Mouse (Mus musculus): ENCODE results near the gene Synpo2l.
A peak's percentile ranks its signal among the peaks of the same experiment; 100 is the strongest.
"Not testable (repeated sequence)": the region's sequence is repeated elsewhere in the genome, so short reads cannot be mapped to it uniquely, and the experiment has no call there.

The Synpo2l gene

DNA sequence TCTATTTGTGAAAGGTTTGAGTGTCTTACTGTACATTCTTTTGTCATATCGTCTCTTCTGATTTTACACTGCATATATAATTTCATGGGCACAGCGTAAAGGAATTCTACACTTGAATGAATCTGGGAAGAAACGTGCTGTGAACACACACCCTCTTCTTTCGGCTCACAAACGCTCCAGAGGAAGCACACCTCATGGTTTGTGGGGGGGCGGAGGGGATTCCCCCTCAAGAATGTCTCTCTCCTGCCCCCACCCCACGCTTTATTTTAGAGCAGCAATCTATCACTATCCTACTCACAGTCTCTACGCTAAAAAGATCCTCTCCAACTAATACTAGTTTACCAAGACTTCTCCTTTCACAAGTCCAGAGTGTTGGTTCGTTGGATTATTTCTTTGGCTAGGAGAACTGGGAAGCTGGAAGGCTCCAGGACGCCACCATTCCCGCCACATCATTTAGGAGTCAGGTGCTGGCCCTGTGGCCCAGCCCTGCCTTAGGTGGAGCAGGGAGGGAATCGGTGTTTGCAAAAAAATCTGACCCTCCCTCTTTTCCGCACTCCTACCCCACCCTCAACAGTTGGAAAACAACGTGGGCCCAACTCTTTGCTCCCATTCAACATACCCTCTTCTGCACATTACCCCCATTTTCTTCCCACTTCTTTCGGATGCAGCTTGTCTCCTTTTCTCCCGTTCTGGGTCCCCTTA is 28.1 kb downstream of the Synpo2l start:
- no peak for DNase-seq

DNA sequence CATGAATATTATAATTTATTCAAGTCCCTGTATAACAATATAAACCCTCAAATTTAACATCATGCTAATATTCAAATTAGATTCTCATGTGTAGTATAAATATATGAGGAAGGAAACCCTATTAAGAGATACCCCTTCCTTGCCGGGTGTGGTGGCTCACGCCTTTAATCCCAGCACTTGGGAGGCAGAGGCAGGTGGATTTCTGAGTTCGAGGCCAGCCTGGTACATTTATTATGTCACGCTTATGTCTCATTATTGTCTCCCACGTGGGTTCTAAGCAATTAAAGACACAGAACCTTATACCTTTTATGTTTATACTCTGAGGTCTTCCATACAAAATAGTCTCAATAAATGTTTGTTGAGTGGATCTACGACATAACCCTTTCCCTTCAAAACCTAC is 29.5 kb downstream of the Synpo2l start:
- no peak for DNase-seq

DNA sequence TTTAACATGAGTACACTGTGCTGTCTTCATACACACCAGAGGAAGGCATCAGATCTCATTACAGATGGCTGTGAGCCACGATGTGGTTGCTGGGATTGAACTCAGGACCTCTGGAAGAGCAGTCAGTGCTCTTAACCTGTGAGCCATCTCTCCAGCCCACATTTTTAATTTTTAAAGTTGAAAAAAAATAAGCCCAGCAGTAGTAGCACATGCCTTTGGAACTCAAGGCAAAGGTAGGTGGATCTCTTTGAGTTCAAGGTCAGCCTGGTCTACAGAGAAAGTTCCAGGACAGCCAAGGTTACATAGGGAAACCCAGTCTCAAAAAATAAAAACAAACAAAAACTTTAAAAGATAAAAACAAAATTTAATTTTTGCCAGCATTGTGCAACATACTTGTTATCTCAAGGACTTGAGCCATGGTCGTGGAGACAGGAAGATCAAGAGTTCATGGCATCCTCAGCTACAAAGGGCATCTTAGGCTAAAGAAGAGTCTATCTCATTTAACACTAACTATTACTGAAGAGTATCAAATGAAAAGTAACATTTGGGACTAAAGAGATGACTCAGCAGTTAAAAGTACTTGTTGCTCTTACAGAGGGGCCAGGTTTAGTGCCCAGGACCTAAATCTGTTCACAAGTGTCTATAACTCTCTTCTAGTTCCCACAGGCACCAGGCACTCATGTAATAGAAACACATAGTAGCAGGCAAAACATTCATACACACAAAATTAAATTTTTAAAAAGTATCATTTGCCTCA is 30.2 kb downstream of the Synpo2l start:
- DNase-seq = no peak

DNA sequence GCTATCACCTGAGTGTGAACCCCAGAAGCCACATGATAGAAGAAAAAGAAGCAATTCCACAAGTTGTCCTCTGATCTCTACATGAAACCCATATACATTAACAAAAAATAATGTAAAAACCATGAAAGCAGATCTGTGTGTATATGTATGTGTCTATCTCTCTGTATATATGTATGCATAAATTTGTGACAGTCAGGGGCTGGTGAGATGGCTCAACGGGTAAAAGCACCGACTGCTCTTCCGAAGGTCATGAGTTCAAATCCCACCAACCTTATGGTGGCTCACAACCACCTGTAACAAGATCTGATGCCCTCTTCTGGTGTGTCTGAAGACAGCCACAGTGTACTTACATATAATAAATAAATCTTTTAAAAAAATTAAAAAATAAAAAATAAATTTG is 31.2 kb downstream of the Synpo2l start:
- not testable (repeated sequence) for DNase-seq

DNA sequence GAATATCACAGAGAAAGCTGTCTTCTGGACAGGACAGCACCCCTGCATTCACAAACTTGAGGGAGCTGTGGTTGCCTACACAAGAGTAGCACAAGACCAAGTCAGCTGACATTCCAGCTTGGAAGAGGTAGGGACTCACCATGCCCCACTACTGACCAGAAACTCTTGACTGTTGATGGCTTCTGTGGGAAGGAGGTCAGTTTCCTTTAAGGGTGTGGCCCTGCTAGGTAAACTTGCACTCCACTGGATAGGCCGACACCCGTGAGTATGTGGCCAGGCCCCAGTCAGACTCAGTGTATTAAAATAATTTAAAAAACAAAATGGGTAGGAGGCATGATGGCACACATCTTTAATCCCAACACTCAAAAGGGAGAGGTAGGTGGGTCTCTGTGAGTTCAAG is 32.6 kb downstream of the Synpo2l start:
- no peak for DNase-seq

DNA sequence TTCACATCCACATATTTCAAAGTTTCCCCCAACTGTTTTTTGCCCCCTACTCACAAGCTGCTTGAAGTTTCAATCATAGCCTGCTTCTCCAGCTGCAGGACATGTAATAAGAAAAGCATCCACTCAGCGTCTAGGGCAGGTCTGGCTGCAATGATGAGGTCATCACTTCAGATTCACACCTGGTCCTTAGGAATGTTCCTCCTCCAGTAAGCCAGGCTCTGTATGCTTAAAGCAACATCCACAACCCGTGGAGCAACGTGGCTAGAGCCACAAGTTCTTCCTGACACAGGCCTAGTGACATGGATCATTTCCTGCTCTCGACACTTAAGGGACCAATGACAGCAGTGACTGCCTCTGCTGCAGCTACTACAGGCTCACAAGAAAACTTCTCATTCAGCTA is 36.9 kb downstream of the Synpo2l start:
- DNase-seq = no peak

DNA sequence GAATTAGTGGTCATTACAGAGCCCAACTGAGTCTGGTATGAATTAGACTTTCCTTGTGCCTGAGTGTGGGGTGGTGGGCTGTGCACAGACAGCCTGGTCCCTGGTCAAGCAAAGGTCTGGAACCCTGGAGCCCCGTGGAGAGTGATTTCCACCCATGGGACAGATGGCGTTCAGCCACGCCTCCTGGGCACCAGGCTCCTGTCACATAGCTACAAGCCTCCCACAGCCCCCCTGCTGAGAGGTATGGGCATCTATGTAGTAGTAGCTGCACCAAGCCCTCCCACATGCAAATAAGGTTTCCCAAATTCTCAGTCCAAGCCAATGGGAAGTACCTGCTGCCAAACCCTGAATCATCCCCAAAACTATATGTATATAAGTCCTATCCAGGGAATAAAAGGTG is 41.2 kb downstream of the Synpo2l start:
- DNase-seq = no peak

DNA sequence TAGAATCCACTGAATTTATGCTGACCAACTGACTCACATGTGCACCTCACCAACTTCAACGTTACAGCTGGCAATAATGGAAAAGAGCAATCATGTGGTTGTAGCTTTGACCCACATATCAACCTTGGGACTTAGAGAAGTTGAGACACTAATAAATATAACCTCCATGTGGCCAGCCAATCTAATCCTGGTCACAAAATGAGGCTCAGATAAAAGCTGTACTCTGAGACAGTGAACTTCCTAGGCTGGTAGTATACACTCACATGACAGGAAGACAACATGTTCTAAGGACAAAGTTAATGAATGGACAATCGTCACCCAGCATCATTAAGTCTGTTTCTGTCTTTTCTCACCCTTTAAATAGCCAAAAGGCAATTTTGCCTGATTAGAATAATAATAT is 41.7 kb downstream of the Synpo2l start:
- no peak for DNase-seq

DNA sequence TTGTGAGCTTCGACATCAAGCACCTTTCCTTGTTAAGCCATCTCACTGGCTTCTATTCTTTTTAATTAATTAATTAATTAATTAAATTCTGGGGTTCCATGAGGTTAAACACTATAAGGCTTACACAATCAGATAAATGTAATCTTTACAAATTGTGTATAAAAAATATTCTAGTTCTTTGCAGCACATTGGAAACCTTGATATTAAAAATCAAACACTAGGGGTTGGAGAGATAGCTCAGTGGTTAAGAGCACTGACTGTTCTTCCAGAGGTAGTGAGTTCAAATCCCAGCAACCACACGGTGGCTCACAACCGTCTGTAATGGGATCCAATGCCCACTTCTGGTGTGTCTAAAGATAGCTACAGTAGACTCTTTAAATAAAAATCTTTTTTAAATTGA is 45.2 kb downstream of the Synpo2l start:
- DNase-seq = no peak

DNA sequence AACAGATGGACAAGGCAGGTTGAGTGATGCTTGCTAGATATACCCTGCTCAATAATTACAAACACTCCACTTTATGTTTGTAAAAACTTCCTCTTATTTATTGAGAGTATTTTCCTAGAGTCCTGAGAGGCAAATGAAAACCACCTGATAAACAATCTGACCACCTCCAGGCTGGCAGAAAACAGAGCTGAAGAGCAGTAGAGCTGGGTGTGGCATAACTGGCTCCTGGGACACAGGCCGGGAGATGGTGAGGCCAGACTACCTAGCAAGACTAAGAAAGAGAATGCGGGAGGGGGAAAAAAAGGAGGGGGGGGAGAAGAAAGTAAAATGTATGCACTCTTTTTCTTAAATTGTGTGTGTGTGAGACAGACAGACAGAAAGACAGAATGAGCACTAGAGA is 45.7 kb downstream of the Synpo2l start:
- DNase-seq = no peak

DNA sequence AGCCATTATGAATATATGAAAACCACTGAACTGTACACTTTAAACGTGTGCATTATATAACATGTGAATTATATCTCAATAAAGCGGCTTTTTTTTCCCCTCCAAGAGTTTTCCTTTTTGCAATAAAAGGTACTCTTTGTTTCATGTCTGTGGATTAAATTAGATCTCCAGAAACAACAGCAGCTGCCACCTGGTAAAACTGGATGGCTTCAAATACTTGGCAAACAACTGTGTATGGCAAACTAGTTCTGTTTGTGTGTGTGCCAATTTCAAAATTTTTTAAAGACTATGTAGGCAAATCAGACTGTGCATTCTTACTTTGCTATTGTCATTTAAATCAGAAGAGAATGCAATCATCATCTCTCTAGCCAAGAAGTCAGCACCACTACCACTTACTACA is 46.3 kb downstream of the Synpo2l start:
- no peak for DNase-seq

DNA sequence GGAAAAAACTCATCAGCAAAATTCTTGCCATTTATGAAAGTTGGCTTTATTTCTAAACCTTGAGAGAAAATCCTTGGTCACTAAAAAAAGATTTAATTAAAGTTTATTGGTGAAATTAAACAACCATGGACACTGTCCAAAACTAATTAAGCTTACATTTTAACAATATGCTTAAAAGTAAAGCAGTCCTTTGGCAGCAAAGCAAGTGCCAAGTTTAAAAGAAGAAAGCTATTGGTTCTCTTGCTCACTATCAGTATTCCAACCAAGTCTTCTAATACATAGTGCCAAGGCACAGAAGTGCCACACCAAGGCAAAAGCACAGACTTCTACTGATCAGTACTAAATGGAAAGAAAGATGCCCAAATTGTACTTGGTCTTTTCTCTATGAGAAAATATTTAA is 49.0 kb downstream of the Synpo2l start:
- no peak for DNase-seq

DNA sequence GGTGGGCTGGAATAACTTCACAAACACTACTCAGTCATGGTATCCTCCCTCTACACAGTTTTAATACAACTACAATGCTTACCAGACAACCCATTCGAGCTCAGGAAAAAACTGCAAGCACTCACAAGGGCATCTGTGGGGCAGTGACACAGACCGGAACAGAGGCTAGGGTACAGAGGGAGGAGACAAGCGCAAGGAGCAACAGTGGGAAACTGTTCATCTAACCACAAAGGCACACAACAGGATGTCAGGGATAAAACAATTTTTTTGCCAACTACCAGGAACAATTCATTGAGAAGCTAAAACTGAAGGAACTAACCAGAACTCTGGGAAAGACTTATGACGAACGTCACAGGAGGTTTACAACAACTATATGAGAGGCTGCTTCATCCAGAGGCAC is 49.9 kb downstream of the Synpo2l start:
- DNase-seq = peak; percentile 56

DNA sequence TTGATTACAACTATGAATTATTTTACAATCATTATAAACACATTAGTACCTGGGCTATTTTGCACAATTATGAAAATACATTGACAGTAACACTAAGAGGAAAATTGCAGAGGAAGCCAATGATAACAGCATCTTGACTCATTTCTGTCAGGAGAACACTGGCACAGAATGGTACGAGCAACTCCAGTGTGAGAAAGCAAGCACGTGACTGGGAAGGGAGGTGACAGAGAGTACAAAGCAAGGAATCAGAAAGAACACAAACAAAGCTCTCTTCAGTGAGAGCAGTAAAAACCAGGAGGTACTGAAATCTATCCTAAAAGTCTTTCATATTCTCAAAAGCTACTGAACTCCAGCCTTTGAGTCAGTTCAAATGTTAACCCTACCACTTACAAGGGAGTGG is 51.7 kb downstream of the Synpo2l start:
- peak; percentile 43 for DNase-seq

DNA sequence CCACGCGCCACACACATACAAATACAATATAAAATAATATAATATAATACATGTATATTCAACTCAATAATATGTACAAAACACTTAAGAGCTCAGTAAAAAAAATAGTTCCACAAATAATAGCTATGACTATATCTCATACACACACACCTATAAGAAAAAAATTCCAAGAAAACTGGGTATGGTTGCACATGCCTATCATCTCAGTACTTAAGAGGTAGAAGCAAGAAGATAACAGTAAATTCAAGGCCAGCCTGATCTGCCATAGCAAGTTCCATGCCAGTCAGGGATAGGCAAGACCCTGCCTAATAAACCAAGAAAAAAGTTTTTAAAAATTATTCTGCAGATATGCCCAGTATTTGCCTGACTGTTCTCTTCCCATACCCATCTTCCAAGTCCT is 53.1 kb downstream of the Synpo2l start:
- DNase-seq = no peak

DNA sequence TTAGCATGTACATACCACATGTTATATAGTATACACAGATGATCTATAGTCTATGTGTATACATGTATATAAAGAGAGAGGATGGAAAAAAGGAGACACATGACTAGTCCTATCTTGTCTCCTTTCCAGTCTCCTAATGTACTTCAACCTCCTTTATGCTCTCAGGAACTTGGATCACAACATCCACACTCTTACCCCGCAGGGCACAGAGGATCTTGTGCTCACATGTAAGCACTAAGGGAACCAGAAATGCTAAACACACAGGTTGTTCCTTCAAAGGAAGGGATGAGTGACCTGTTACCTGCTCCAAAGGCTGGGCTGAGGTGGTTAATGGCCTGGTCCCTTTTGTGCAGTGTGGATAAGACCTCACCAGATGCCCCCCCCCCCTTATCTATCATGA is 55.3 kb downstream of the Synpo2l start:
- DNase-seq = no peak

DNA sequence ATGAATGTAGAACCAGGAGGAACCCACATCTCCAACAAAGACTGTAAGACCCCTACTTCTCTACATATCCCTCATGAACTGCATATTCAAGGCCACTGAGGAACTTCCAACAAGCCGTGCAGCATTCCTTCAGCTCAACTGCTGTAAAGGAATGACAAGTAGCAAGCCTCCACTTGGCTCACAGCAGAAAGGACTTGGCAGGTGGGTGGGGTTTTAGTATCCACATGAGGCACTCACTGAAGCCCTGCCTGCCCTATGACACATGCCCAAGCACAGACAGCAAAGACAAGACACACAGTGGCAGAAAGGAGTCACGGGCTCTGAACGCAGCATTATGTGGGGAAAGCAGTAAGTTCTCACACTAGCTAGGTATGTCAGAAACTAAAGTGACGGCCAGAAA is 58.0 kb downstream of the Synpo2l start:
- no peak for DNase-seq

DNA sequence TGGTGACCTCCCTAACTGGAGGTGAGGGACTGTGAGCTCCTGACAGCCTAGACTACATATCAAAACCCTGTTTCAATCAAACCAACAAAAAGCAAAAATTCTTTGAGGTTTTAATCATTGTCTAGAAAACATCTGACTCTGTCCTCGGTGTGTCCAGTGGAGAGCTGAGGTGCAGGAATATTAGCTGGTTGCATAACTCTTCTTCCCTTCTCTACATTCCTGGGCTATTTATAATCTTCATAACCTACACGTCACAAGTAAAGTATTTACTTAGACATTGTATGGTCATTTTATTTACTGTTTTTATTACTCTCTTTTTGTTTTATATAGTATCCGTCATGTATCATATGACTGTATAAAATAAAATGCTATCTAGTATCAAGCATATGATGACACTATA is 58.6 kb downstream of the Synpo2l start:
- no peak for DNase-seq

All from right cerebral cortex, adult 18-20 months (tissue).